Mouse (Mus musculus) layer of hippocampus, adult 11-12 months (tissue): ENCODE data around the gene Syt1.

Experiments used
- DNase-seq: peaks from one replicate; pipeline ENCODE4 v3.0.0; 2022; ENCODE audit warnings: low spot score

Gene Syt1

DNA sequence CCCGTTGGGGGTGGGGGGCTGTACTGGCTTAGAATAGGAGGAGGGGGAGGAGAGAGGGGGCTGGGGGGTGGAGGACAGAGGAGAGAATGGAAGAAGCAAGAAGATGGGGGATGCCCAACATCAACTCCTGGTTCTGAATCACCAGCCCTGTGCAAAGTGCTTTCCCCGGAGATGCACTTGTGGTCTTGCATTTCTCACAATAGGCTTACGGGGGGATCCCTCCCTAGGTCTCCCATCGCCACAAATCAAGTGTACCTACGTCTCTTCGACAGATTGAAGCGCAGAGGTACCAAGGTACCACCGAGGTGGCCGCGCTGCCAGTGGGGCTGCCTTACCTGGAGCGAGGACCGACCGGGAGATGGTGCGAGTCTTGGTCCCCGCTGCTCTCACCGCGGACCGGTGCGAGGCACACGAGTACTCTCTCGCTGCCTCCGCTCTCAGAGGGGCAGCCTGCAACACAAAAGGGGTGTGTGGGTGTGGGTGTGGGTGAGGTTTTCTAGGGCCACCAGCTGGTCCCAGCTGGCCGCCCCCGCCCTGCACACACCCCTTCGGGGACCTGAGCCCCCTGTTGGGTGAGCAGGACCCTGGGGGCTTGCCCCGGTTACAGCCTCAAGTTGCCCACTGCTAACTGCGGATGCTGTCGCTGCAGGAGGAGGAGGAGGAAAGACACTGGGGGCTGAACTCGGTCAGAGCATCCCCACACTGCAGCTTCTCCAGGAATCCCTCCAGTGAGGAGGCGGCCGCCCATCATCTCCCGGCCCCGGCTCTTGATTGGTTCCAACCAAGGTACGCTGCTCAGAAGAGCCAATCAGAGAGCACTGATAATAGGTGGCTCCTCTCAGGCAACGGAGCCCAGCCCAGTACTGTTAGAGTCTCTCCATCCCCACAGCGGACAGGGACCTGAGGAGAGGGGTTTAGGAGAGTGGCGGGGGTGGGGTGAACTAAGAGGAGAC, at the start of gene Syt1:
Gene Syt1, minus strand, starts transcription at position 742 of the 953 bp plus-strand sequence.
- peak; percentile 90 for DNase-seq

DNA sequence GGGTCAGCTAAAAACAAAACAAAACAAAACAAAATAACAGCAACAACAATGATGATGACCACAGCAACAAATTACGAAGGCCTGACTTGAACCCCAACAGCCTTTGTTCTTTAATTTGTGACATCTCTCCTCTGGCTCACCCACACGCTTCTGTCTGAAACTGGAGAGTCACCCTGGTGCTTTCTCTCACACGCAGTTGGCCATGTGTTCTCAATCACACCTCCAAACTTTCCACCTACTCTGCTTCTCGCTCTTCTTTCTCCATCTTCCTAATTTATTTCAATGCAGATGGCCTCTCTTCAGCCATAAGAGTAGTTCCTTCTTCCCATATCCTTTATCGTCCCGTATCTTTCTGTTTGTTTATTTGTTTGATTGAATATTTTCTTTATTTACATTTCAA, 45.7 kb upstream of the Syt1 start:
- no peak for DNase-seq

DNA sequence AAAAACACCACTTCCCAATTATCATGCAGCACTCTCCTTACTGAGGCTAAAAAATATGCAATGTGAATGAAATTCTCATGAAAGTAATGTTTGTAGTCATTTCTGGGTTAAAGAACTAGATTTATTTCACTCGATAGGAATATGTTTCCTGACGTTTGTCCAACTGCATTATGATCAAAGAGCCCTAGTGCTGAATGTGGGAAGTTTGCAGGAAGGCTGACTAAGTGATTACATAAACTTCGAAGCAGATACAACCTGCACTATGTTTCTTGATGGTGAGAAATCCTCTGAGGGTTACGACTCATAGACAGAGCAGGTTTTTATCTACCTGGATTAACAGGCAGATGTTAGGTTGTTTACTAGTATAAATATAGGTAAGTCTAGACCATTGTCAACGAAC, 36.8 kb upstream of the Syt1 start:
- no peak for DNase-seq

DNA sequence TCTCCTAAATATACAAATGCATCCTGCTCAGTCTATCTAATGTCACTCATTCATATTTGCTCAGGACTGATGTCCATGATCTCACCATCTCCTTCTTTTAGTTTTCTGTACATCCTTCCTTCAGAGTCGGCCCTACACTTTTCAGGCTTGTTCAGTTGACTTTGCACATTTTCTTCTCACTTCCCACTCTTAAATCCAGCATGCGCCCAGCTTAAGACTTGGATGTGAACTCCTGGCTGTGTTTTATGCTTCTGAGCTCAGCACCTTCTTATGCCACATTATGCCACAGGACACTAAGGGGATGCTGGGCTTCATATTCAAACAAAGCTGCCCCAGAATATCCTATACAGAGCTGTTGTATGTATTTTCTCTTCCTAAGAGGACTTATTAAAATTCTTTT, 36.2 kb upstream of the Syt1 start:
- DNase-seq = no peak

DNA sequence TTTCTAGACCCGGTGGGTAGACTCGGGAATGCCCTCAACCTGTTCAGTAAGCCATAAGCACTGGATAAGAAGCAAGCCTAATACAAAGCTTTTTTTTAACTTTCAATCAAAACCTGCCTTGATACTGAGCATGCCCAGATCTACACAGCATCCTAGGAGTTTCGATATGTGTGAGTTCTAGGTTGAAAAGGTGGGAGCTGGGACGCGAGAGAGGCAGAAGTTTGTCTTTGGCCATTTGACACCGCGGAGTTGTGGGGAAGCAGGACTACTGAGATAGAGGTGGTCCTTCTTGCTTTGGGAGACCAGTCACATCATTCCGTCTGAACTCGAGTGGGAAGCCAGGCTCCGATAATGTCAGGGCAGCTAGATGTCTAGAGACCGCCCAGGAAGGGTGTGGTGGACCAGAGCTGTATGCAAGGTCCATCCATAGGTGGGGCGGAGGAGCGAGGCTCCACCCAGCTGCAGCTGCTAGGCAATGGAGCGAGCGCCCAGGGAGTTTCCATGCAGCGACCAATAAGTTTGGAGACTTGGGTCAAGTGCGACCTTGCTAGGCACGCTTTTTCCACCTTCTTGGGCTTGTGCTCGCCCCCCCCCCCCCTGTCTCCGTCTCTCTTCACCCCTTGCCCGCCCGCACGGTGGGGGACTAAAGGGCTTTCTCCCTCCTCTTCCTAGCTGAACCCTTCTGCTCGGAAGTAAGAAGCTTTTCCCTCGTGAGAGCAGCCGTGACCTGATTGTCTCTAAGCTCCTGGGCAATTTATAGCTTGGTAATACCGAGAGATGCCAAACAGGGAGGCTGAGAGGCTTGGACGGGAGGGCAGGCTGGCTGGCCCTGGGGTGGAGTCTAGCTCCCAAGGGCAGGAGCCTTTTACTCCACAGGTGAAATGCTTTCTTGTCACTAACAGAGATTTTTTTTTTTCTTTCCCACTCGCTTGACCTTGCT, 714 bp upstream of the Syt1 start:
- DNase-seq = peak; percentile 54

DNA sequence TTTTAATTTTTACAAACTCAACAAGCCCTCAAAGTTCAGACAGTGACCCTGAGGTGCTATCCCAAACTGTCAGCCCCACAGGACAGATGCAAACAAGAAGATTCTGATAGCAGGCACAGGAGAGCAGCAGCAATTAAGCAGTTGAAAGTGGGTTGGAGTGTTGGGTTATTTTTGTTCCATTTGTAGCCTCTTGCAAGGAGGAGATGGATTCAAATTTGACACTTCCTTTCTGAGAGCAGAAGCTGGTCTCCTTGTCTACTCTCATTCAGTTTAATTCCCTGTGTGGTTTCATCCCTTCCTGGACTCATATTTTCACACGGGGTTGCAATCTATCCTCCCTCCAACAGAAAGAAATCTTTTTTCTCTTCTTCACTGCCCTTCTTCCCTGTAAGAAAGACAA, 951 bp downstream of the Syt1 start:
- no peak for DNase-seq

DNA sequence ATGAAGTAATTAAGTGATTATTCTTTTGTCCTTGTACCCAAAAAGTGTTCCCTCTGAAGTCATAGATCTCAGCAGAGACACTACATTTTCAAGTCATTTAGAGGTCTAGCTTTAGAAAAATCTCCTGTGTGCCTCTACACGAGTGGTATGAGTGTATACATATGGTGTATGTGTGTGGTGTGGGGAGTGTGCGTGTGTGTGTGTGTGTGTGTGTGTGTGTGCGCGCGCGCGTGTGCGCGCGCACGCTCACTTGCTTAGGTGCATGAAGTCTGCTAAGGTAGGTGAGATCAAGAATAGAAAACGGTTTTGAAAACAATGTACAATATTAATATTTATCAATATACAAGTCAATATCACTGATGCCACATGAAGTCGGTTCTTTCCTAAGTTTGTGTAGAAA, 2.3 kb downstream of the Syt1 start:
- DNase-seq = no peak

DNA sequence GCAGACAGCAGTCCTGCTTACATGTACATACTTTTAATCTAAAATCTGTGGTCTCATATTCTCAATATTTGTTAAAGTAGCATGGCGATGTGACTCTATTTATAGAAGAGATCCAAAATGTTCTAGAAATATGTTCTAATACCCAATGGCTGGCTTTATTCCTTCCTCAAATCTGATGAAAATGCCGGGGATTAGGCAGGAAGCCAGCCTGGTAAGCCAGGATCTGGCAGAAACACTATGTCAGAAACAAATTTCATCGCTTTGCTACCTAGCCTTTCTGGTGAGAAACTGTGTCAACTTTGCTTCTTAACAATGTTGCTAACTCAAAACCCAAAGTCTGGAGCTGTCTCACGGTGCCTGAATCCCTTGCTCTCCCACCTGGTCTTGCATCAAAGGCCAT, 7.3 kb downstream of the Syt1 start:
- DNase-seq = peak; percentile 49

DNA sequence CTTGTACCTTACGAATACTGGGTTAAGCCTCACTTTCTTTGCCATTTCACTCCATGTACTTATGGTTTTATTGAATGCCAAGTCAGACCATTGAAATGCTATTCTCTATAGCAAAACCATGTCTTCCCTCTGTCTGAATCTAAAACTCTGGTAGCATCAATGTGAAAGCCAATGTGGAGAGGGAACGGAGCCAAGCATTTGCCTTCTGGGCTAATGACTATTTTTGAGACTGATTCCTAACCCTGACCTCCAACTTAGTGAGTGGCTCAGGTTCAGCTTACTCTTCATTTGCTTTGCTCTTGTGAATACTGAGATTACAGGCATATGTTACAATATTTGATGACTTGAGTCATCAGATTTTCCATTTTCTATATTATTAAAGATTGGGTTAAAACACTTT, 23.5 kb downstream of the Syt1 start:
- no peak for DNase-seq

DNA sequence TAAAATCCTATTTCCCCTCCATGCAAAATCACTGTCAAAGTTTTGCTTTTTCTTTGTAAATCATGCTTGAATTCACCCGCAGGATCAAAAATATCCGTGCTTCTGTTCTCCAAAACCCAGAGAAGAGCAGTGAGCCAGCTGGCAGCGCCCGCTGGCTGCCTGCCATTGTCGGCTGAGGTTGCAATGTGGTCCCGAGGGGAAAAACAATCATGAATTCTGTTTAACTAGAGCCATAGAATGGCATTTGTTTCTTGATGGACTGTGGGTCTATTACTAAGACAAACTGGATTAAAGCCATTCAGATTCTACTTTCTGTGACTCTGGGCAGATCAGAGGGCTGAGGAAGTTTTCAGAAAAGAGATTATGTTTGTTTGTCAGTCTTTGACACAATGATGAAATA, 31.1 kb downstream of the Syt1 start:
- DNase-seq = peak; percentile 80

DNA sequence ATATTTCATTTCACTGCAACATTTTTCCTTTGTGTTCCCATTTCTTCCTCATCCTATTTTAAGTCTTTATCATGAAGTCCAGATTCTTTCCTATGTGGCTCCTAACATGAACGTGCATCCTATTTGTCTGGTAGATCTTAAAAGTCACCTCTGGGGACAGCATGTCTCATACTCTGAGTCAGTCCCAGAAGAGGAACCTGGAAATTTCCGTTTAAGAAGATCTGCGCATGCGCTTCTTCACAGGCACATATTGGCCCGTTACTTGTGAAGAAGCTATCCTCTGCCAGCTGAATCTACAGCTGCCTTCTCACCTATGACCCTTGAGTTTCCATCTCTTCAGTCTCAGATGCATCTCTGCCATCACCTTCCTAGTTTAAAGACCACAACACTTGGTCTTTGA, 55.8 kb downstream of the Syt1 start:
- DNase-seq = no peak

DNA sequence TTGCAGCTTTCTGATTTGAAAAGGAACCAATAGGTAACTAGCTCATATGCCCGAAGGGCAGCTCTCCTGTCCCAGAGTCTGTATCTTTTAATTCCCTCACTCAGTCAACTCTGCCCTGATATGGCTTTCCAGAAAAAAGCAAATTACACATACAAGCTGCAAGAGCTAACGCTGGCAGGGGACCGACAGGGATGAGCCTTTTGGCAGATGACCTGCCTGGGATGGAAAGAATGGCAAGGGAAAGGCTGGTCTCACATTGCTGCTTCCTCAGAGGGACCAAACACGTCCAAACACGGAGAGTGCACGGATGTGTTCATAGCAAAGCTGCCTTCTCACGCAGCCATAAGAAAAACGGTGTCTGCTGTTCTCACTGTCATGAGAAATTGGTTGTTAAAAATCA, 58.6 kb downstream of the Syt1 start:
- DNase-seq = no peak

DNA sequence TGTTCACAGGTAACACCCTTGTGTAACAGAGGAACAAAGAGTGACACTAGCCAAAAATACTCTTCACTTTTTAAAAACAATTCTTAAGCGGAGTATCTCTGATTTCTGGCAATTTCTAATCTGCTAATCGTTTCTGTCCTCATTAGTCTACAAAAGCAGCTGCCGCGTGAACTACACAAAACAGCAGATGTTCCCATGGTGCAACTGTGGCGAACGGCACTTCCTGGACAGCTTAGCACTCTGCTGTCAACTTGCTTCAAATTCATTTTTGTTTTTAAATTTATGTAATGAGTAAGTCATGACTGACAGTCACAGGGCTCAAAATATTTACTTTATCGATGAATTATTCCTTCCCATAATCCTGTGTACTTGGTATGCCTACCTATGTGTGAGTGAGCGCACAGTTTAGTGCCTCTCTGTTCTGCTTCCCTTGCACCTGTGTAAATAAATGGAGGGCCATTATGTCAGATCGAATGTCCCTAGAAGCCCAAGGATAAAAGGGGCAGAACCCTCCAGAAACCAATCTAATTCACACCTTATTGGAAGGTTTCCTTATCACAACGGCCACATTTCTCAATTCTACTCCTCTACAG, 73.8 kb downstream of the Syt1 start:
- DNase-seq = peak; percentile 48

DNA sequence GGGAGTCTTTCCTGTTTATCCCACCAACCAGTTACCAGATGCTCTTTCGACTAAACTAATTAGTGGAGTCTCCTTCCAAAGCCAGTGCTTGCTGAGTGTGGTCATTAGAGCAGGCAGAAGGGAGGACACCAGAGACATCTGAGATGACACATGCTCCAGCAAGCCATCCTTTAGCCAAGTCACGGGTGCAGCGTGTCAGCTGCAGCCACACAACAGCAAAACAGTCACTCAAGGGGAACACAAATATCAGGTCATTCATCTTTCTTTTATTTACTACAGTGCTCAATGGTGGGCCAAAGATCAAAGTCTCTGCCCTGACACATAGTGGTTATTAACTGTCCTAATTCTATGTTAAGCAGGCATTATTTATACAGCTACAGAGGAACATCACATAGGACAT, 80.5 kb downstream of the Syt1 start:
- DNase-seq = no peak

DNA sequence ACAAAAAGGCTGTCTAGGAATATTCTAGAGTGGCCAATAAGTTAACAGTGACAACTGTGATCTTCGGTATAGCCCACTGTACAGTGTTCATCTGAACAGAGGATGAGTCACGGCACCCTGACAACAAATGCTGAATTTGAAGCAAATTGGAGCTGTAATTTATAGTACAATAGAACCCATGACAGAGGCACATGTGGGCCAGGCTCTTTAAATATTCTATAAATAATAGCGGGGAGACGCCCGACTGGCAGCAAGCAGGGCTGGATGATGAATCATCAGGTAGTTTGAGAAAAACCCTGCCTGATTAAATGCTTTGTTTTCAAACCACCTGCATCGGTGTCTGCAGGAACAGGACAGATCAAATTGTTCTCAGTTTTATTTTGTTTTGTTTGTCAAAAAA, 81.1 kb downstream of the Syt1 start:
- no peak for DNase-seq

DNA sequence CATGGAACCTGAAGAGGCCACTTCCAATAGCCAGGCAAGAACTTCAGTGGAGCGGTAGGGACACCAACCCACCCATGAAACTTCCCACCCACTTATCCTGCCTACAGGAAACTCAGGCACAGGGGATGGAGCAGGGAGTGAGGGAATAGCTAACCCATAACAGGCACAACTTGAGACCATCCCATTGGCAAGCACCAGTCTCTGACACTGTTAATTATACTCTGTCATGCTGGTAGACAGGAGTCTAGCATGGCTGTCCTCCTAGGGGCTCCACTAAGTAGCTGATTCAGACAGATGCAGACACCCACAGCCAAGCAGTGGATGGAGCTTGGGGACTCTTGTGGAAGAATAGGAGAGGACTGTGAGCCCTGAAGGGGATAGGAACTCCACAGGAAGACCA, 105.5 kb downstream of the Syt1 start:
- DNase-seq = no peak

DNA sequence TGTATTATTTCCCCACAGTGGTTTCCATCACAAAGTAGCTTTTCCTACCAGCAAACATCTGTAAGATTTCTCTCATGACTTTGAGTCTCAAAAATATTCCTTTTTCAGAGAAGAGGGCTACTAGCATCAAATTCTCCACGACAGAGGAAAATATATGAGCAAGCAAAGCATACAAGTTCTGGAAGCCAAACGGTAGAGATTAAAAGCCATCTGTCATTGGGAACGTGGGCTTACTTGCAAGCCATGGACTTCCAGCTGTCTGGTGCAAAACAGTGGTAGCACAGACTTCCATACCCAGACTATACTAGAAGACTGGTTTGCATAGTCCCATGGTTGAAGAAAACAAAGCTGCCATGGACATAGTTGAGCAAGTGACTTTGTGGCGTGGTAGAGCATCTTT, 106.4 kb downstream of the Syt1 start:
- DNase-seq = peak; percentile 51

DNA sequence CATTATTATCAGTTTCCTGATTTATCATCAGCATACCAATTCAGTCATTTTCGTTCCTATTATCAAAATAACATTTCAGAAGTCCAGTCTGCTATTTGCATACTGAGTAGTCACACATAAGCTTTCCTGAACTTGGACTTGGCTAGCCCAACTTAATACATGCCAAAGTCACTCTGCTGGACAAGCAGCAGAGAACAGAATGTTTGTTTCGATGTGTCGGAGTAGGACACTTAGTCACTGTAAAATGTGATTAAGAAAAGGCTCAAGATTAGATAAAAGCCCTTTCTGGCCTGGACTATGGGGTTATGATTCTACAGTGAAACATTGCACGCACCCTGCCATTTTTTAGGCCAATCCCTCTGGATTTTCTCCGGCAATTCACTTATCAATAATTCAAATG, 114.3 kb downstream of the Syt1 start:
- no peak for DNase-seq

DNA sequence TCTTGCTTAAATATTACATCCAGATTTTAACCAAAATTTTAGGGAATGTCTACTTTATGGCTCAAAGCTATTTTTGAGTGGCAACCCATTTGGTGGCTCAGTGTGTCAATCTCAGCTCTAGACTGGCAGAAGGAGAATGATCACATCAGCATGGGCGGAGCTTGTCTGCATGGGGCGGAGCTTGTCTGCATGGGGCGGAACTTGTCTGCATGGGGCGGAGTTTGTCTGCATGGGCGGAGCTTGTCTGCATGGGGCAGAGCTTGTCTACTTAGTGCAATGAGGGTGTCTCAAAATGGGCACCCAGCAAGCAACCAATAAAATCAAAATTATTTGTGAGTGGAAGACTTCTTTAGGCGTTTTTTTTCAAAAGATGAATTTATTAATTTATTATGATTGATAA, 117.5 kb downstream of the Syt1 start:
- DNase-seq = no peak

DNA sequence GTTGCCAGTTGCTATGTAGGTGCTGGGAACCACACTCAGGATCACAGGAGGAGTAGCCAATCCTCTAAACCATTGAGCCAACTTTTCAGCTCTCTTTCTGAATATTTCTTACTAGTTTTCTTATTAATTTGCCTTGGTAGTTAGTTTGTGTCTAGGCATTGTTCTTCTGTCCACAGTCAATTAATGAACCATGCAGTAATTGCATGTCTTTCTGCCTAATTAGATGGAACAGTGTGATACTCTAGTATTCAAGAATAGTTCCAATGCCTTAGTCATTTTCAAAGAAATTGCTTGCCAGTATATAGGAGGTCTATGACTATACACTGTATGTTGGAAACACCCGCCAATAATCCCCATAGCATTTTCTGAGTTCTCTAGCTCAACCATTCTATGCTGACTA, 118.3 kb downstream of the Syt1 start:
- no peak for DNase-seq

DNA sequence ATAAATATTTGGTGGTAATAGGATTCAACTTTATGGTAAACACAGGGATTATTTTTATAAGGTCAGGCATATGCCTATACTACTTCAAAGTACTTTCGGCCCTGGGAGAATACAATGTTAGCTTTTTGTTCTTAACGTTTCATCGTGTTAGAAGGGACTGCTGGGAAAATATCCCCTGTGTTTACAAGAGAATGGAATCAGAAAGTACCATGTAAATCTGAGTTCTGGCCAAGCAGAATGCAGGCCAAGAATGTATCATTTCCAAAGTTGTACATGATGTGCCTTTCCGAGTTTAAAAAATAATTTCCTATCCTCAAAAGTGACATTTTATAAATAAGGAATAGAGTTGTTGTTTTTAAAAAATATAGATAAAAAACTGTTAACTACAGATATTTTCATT, 121.7 kb downstream of the Syt1 start:
- DNase-seq = no peak

DNA sequence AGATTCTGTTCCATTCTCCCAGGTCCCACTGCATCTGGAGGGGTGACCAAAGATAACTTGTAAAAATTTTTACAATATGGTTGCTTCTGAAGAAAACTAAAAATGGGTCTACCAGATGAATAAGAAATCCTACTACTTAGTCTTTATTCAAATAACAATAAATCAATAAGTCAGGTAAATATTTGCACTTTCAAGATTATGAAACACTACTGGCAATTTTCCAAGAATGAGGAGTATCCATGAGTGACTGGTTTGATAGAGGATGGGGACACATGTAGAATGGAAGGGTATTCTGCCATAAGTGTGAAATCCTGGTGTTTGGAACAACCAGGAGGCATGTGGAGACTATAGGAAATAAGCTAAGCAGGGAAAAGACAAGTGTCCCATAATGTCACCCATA, 124.0 kb downstream of the Syt1 start:
- no peak for DNase-seq

DNA sequence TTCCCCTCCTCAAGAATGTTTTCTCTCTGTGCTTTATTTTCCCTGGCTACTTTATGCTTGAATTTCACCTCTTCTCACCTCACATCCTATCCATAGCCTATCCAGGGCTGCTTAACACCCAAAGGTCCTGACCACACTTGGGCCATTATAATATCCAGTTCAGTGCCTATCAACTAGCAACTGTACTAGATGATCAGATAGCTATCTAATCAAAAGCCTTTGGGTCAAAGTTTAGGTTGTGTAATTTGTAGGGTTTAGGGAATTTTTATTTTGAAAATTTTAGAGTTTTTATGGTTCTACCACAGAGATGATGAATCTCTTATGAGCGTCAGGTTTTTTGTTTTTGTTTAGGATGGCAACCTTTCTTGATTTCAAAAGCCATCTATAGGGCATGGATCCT, 125.0 kb downstream of the Syt1 start:
- DNase-seq = no peak
